Mouse (Mus musculus): ENCODE results near the gene Rfx4. TPM values are rescaled to one million over a fixed set of nuclear protein-coding genes. Genes with fewer than 3 reads are reported as not detected.
A peak's percentile ranks its signal among the peaks of the same experiment; 100 is the strongest.

Gene Rfx4
- total RNA-seq (2021): under 1 TPM in 1 of 2 experiments, not detected in 1; 0.06 TPM
- long read RNA-seq, experiment 1, partial matches to known transcripts: 0 of 1 reads
- long read RNA-seq, experiment 1, other reads (novel, unspliced or antisense): 1 of 1 reads
- long read RNA-seq, experiment 2: 0 reads

- intact Hi-C loops (cut with DNase I; ENCODE audit: low total_unique reads): no loop called here
These were observed at the start of gene Rfx4 for GRCm38 (mm10) chr10:84755786-84756203. TSS of gene Rfx4 (plus strand) at chr10:84756062.

DNA sequence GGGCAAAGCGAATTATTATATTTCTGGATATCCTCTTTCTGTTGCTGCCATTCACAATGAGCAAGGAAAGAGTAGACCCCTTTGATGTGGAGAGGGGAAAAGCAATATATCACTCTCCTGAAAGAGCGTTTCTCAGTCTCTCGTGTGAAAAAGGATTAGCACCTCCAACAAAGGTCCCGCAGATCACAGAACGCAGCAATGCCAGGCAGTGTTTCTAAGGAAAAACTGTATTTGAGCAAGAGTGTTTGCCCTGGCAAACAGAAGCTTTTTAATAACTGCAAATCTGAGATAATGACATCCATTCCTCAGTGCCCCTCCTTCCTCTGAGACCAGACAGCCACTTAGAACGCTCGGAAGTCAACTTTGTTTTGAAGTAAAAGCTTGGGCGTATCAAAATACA lies 49.3 kb upstream of the Rfx4 start:
- intact Hi-C loops (cut with DNase I; ENCODE audit: low total_unique reads): loop anchor here (10.0 kb wide), 1 partner anchor 338 kb away; no protein-coding TSS in a partner anchor
- no peak for DNase-seq

More at GRCm38 (mm10) chr10:84755786-84756203, at the start of gene Rfx4:
- no peak for DNase-seq

GRCm38 (mm10) chr10:84707226-84707625 lies 48.6 kb upstream of the Rfx4 start:
- intact Hi-C loops (cut with DNase I; ENCODE audit: low total_unique reads): loop anchor here (10.0 kb wide), 1 partner anchor 338 kb away; no protein-coding TSS in a partner anchor
- DNase-seq: no peak

DNA sequence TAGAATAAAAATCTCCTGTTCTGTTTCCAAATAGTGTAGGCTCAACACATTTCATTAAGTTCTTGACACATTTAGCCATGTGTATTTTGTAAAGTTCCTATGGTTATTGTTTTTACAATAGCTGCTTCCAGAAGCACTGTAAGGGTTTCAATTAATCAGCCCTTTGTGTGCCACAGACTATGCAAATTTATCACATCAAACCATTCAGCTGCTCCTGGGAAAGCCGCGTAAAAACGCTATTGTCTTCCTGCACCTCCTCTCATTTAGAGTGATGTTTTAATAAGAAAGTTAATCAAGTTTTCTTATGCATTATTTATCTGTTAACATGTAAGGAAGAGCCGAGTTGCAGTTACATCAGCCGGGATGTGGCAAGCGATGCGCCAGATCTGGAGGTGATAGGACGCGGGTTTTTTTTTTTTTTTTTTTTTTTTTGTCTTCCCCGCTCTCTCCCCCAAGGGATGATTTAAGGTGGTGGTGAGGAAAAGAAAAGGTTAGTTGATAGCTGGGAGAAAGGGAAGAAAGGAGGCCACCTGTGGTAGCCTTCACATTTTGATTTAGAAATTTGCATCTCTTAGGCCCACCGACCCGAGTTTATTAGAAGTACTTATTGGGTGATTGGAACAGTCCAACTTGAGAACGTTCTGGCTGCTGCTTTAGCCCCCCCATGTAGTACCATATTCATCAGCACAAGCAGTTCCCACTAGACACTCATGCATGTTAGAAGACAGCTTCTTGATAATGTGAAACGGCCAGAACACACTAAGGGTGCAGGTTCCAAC lies 47.9 kb upstream of the Rfx4 start:
- DNase-seq: no peak
- intact Hi-C loops (cut with DNase I; ENCODE audit: low total_unique reads): loop anchor here (10.0 kb wide), 1 partner anchor 337 kb away; no protein-coding TSS in a partner anchor

DNA sequence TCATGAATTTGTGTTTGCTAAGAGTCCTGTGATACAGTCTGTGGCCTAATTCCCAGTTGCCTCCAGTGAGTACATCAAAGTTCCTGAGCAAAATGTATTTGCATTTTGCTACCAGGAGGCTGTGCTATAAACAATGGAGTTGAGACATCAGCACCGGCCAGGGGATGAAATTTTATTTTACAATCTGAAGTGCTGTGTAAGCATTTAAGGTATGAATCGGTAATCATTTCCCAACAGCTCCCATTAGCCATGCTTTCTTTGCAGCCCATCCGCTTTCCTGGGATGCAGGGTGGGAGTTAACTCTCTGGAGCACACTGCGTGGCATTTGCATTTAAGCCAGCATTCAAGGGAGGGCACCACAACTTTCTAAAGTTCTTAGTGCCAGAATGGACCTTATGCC lies 45.7 kb upstream of the Rfx4 start:
- no peak for DNase-seq
- intact Hi-C loops (cut with DNase I; ENCODE audit: low total_unique reads): no loop called here

- intact Hi-C loops (cut with DNase I; ENCODE audit: low total_unique reads): no loop called here
- DNase-seq: no peak
These were observed 45.0 kb upstream of the Rfx4 start for GRCm38 (mm10) chr10:84710827-84711226.

GRCm38 (mm10) chr10:84711479-84711878 lies 44.4 kb upstream of the Rfx4 start:
- no peak for DNase-seq
- intact Hi-C loops (cut with DNase I; ENCODE audit: low total_unique reads): no loop called here

GRCm38 (mm10) chr10:84711940-84712339 lies 43.9 kb upstream of the Rfx4 start:
- no peak for DNase-seq
- intact Hi-C loops (cut with DNase I; ENCODE audit: low total_unique reads): no loop called here

GRCm38 (mm10) chr10:84712532-84712931 lies 43.3 kb upstream of the Rfx4 start:
- no peak for DNase-seq
- intact Hi-C loops (cut with DNase I; ENCODE audit: low total_unique reads): no loop called here

GRCm38 (mm10) chr10:84713043-84713442 lies 42.8 kb upstream of the Rfx4 start:
- intact Hi-C loops (cut with DNase I; ENCODE audit: low total_unique reads): no loop called here
- no peak for DNase-seq

DNA sequence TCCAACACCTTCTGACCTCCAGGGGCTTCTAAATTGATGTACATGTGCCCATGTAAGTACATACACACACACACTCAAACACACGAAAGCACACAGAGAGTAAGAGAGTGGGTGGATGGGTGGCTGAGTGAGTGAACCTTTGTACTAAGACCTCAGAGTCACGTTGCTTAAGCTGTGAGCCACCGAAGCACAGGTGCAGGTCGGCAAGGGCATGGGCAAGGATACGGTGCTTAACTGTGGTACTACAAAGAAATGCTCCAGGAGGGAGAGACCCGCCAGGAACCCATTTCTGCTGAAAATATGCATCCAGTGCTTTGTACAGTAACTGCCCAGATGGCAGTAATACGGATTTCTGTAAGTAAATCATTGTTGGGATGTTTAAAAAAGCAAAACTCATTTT lies 40.2 kb upstream of the Rfx4 start:
- intact Hi-C loops (cut with DNase I; ENCODE audit: low total_unique reads): no loop called here
- DNase-seq: no peak

GRCm38 (mm10) chr10:84716581-84716980 lies 39.3 kb upstream of the Rfx4 start:
- DNase-seq: no peak
- intact Hi-C loops (cut with DNase I; ENCODE audit: low total_unique reads): no loop called here

- intact Hi-C loops (cut with DNase I; ENCODE audit: low total_unique reads): no loop called here
- no peak for DNase-seq
These were observed 33.2 kb upstream of the Rfx4 start for GRCm38 (mm10) chr10:84722711-84723110.

- DNase-seq: no peak
- intact Hi-C loops (cut with DNase I; ENCODE audit: low total_unique reads): no loop called here
These were observed 28.9 kb upstream of the Rfx4 start for GRCm38 (mm10) chr10:84727005-84727404.

DNA sequence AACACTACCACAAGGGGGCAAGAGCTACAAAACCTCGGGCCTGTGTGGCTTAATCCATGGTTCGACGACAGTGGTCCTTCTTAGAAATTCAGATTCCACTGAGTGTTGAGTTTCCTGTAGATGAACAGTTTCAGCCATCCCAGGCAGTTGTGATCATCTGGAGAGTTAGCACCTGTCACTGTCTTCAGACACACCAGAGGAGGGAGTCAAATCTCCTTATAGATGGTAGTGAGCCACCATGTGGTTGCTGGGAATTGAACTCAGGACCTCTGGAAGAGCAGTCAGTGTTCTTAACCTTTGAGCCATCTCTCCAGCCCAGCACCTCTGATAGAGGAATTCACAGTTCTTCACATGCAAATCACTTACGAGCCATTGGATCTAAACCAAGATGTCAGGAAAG lies 28.1 kb upstream of the Rfx4 start:
- DNase-seq: no peak
- intact Hi-C loops (cut with DNase I; ENCODE audit: low total_unique reads): no loop called here

DNA sequence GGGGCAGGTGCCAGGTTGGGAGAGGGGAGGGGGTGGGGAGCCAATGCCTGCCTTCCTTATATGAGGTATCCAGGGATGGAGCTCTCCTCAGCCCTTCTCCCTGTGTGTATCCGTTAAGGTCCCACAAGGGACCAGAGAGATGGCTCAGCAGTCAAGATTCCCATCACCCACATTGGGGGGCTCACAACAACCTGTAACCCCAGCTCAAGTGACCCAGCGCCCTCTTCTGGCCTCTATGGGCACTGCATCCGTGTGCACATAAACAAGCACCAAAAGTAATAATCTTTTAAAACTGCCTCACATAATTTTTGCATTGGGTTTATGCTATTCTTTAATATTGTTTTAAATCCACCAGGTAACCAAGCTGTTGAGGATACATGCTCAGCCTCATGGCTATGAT lies 25.8 kb upstream of the Rfx4 start:
- intact Hi-C loops (cut with DNase I; ENCODE audit: low total_unique reads): no loop called here
- DNase-seq: no peak

DNA sequence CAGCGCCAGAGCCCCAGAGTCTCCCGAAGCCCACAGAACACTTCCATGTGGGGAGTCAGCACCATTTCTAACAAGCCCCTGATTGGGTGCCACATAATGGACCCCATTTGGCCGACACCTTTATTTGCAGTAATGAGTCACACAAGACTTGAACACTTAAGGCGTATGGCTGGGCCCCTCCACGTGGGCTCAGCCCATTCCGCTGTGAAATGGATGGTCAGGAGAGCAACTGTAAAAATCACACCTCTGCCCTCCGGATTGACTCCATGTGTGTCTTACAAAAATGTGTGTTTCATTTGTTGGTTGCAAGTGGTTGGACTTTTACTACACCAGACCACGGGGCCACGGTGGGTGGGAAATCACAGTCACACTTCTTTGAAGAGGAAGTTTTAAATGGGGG lies 24.9 kb upstream of the Rfx4 start:
- no peak for DNase-seq
- intact Hi-C loops (cut with DNase I; ENCODE audit: low total_unique reads): no loop called here

- DNase-seq: no peak
- intact Hi-C loops (cut with DNase I; ENCODE audit: low total_unique reads): no loop called here
These were observed 22.4 kb upstream of the Rfx4 start for GRCm38 (mm10) chr10:84733511-84733910.

- DNase-seq: peak; percentile 20
- intact Hi-C loops (cut with DNase I; ENCODE audit: low total_unique reads): no loop called here
These were observed 744 bp upstream of the Rfx4 start for GRCm38 (mm10) chr10:84754851-84755785.

GRCm38 (mm10) chr10:84756435-84757095 lies 703 bp downstream of the Rfx4 start:
- intact Hi-C loops (cut with DNase I; ENCODE audit: low total_unique reads): no loop called here
- DNase-seq: no peak
